Mouse (Mus musculus): Measurements from ENCODE around the gene Gm45208. TPM values are rescaled to one million over a fixed set of nuclear protein-coding genes. Genes with fewer than 3 reads are reported as not detected.
A peak's percentile ranks its signal among the peaks of the same experiment; 100 is the strongest.

Gm45208 gene
- not detected in 2 replicates for polyA plus RNA-seq (2015; fragmentation: Nextera tagmentation; extraction: Ambion mirVana)

DNA sequence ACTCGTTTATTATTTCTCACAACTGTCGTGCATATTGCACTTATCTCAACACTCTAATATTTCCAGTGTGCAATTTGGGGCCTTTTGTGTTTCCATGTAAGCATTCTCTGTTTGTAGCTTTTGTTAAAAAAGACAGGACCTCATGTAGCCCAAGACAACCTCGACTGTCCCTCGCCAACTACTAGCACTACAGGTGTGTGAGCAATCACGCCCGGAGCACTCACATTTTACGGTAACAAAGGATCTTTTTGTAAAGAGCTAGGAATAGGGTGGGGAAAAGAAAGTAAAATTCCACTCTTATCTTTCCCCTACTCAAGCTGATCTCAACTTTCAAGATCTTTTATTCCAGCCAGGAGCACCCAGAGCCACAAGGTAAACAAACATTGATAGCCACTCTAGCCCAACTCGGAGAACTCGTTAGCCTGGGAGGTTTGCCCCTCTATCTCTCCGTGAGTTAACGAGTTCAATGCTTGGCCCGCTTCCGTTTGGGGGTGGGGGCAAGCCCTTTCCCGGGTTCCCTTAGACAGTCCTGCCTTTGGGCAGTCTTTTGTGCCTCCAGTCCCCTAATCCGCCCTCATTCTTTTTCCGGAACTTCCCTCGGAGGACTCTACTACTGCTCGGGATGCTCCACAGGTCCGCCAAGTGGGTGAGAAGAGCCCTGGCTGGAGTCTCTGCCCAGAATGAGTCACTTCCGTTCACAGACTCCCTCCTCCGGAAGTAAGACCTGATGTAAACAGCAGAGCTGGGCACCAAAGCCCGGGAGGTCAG is at the start of gene Gm45208:
TSS of gene Gm45208 (plus strand) at position 732 of the 768 bp plus-strand sequence.
- peak within 1 kb of the TSS; percentile 52 for H3K4me3 ChIP-seq (replicated peaks)
- H3K4me1 ChIP-seq (replicated peaks) = no peaks in the 10 kb centered on the region
- peak within 1 kb of the TSS; percentile 51 for H3K9ac ChIP-seq
- peaks cover 2% of the 10 kb centered on the region; the same call in 1 of the 2 replicates for H3K36me3 ChIP-seq
- H3K9me3 ChIP-seq = no peaks in the 10 kb centered on the region
- H3K4me2 ChIP-seq (replicated peaks) = peak within 1 kb of the TSS; percentile 61
- no peaks in the 10 kb centered on the region for H3K27me3 ChIP-seq (replicated peaks)
- ATAC-seq = peak; percentile 96
- 19% methylated on average over 22 of the region's 22 CpGs for WGBS
- peak within 1 kb of the TSS; percentile 84 for H3K27ac ChIP-seq

DNA sequence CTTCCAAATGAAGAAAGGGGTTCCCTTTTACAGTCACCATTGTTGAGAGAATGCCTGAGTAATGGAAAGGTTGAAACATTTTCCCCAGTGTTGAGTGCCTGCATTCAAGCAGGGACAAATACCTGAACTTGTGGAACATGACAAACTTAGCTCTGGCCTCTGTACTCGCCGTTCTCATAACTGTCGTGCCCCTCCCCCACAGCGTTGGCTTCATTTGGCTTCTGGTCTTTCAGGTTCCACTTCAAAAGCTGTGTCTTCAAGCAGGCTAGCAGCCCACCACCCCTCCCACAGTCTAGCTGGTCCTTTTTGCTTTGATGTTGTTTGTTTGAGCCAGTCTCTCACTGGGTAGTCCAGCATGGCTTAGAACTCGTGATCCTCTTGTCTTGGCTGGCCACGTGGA is 49.3 kb upstream of the Gm45208 start:
- 42% methylated on average over 6 of the region's 6 CpGs for whole genome bisulfite sequencing
- no peaks in the 10 kb centered on the region for H3K4me1 ChIP-seq (replicated peaks)
- H3K9me3 ChIP-seq = no peaks in the 10 kb centered on the region
- no peak for ATAC-seq
- no peak overlapping the region for H3K4me3 ChIP-seq (replicated peaks)
- H3K27me3 ChIP-seq (replicated peaks) = no peaks in the 10 kb centered on the region
- no peak overlapping the region for H3K9ac ChIP-seq
- no peaks in the 10 kb centered on the region for H3K36me3 ChIP-seq
- H3K27ac ChIP-seq = no peak overlapping the region
- H3K4me2 ChIP-seq (replicated peaks) = no peak overlapping the region

DNA sequence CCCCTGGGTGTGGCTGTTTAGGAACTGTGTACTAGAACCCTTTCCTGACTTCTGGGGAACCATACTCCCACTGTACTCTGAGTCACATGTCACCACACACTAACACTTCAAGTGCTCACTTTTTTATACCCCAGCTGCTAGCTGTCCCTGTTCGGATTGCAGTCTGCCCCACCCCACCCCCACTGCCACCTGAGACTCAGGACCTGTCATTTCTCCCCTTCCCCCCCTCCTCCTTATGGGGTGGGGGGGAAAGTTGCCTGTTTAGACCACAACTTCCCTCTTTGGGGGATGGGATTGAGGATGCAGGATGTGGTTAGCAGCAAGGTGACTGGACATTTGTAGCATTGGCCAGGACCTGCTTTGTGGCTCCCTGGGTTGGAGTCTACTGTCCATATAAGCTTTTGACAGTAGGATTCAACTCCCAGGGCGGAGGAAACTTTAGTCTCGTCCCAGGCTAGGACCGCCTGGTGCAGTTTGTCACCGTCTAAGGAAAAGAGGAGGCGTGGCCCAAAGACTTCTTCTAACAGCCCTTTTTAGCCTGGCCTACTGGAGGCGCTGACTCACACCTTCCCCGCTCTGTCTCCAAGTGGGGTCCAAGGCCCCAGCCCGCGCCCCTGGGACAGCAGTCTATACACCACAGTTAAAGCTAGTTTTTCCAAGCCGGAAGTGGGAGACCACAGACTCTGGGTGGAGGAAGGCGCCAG is 48.3 kb upstream of the Gm45208 start:
- Histone ChIP-seq H3K4me2 (replicated peaks) (peak overlapping the region; percentile 58), H3K27ac (peak overlapping the region; percentile 66), H3K9me3 (no peaks in the 10 kb centered on the region), H3K9ac (0 out of 2 replicates have a peak overlapping the region, but pooled peaks have one; percentile 28), H3K36me3 (no peaks in the 10 kb centered on the region), H3K27me3 (replicated peaks) (no peaks in the 10 kb centered on the region), H3K4me3 (replicated peaks) (0 out of 2 replicates have a peak overlapping the region, but pooled peaks have one; percentile 28), H3K4me1 (replicated peaks) (no peaks in the 10 kb centered on the region)
- 33% methylated on average over 12 of the region's 12 CpGs for WGBS
- peak; percentile 27 for ATAC-seq

DNA sequence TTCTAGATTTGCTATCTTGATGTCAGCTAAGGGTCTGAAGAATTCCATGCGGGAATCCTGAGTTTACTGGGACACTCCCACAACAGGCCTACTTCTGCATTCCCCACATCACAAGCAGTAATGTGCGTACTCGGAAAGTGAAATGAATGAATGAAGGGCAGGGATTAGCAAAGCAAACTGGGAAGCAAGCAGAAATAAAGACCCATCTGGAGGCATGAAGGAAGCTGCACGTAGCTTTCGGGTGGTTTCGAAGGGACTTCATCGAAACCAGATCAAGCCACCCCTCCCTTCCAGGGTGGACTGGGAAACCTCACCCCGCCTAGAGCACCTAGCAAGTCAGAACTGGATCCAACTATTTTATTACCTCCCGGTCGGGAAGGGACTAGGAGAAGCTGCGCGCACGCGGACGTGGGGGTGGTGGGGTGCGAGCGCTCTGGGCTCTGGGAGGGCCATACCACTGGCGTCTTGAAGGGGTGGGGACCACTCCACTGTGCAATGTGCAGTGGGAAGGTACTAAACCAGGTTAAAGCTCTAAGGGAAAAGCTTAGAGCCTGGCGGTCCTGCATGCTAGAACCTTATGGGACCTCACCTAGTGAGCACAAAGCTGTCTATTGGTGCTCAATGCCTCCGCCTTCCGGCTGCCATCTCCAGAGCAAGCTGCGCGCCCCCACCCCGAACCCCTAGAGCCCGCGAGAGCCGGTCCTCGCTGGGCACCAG is 47.6 kb upstream of the Gm45208 start:
- H3K4me1 ChIP-seq (replicated peaks) = no peaks in the 10 kb centered on the region
- H3K27me3 ChIP-seq (replicated peaks) = no peaks in the 10 kb centered on the region
- WGBS = 27% methylated on average over 28 of the region's 28 CpGs
- no peaks in the 10 kb centered on the region for H3K36me3 ChIP-seq
- H3K9ac ChIP-seq = peak overlapping the region; percentile 28
- peak overlapping the region; percentile 58 for H3K4me2 ChIP-seq (replicated peaks)
- H3K9me3 ChIP-seq = no peaks in the 10 kb centered on the region
- peak overlapping the region; percentile 66 for H3K27ac ChIP-seq
- H3K4me3 ChIP-seq (replicated peaks) = peak overlapping the region; percentile 28
- peak; percentile 37 for ATAC-seq

DNA sequence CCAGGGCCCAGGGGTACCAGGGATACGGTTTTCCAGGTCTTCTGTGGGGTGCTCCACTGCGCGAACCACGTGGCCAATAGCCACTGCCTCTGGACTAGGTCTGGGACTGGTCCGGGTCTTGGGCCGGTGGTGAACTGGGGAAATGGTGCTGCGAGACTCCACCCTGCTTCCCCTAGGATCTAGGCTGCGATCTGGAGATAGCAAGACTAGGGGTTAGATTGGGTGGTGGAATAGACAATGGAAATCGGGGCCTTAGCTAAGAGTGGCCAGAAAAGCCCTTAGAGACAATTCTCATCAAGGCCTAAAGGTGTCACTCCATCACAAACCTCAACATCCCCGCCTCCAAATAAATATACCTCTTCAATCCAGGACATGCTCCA is 47.1 kb upstream of the Gm45208 start:
- Histone ChIP-seq H3K36me3 (no peaks in the 10 kb centered on the region), H3K4me3 (replicated peaks) (peak overlapping the region; percentile 28), H3K9me3 (no peaks in the 10 kb centered on the region), H3K9ac (peak overlapping the region; percentile 28), H3K4me2 (replicated peaks) (peak overlapping the region; percentile 58), H3K4me1 (replicated peaks) (no peaks in the 10 kb centered on the region), H3K27me3 (replicated peaks) (no peaks in the 10 kb centered on the region), H3K27ac (peak overlapping the region; percentile 66)
- peak; percentile 1; the same call in 1 of the 2 replicates for ATAC-seq
- 34% methylated on average over 10 of the region's 10 CpGs for WGBS

DNA sequence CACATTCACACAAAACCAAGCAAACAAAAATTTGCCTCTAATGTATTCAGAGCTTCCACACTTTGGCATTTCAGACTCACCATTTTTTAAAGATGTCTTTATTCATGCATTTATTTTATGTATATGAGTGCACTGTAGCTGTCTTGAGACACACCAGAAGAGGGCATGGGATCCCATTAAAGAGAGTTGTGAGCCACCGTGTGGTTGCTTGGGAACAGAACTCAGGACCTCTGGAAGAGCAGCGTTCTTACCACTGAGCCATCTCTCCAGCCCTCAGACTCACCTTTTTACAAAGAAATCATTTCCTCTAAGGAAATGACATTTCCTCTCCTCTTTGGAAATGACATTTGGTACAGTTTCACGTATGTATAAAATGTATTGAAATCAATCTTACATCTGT is 43.1 kb upstream of the Gm45208 start:
- no peak overlapping the region for H3K4me2 ChIP-seq (replicated peaks)
- H3K9me3 ChIP-seq = no peaks in the 10 kb centered on the region
- no peaks in the 10 kb centered on the region for H3K36me3 ChIP-seq
- H3K27ac ChIP-seq = no peak overlapping the region
- no peak overlapping the region for H3K4me3 ChIP-seq (replicated peaks)
- 42% methylated on average over 3 of the region's 3 CpGs for WGBS
- no peak overlapping the region for H3K9ac ChIP-seq
- no peaks in the 10 kb centered on the region for H3K27me3 ChIP-seq (replicated peaks)
- ATAC-seq = no peak
- no peaks in the 10 kb centered on the region for H3K4me1 ChIP-seq (replicated peaks)

DNA sequence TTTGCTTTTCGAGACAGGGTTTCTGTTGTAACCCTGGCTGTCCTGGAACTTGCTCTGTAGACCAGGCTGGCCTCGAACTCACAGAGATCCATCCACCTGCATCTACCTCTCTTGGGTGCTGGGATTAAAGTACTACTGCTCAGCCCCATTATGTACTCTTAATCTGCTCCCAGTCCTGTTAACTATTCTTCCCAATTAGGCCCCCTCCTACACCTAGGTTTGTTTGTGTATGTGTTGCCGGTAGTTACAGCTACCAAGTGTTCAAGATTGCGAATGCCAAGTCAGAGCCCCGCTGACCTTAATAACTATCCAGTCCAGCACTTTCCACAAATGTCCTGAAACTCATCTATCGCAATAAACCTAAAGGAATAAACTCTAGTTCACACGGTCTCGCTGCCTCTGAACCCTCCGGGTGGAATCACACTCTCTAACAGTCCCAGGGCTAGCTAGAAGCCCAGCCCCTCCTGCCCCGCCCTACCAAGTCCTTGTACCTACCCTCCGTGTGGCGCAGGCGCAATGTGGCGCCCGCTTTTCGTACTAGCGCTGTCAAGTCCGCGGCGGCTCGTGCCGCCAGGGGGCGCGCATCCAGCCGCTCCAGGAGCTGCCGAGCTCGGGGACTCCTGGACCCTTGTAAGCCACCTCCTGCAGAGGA is 42.5 kb upstream of the Gm45208 start:
- peak overlapping the region; percentile 64 for H3K4me2 ChIP-seq (replicated peaks)
- H3K27ac ChIP-seq = no peak overlapping the region
- peak overlapping the region; percentile 25 for H3K4me3 ChIP-seq (replicated peaks)
- H3K36me3 ChIP-seq = no peaks in the 10 kb centered on the region
- 15% methylated on average over 27 of the region's 27 CpGs for WGBS
- no peaks in the 10 kb centered on the region for H3K4me1 ChIP-seq (replicated peaks)
- H3K9me3 ChIP-seq = no peaks in the 10 kb centered on the region
- ATAC-seq = peak; percentile 96
- no peaks in the 10 kb centered on the region for H3K27me3 ChIP-seq (replicated peaks)
- 0 out of 2 replicates have a peak overlapping the region, but pooled peaks have one; percentile 26 for H3K9ac ChIP-seq

DNA sequence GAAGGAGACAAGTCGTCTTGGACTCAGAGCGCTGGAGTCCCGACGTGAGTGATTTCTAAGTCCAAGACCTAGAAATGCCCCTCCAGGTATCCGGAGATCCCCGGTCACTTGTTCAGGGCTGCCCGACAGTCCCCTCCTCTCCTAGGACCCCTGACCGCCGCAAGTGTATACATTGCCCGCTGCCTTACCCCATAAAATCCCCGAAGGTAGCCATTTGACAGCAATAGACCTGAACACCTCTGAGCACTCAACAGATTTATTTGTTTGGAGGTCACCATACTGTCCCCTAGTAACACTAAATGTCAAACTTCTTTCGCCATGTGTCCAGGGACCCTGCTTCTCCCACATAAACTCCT is 42.0 kb upstream of the Gm45208 start:
- WGBS = 23% methylated on average over 12 of the region's 12 CpGs
- no peak for ATAC-seq

DNA sequence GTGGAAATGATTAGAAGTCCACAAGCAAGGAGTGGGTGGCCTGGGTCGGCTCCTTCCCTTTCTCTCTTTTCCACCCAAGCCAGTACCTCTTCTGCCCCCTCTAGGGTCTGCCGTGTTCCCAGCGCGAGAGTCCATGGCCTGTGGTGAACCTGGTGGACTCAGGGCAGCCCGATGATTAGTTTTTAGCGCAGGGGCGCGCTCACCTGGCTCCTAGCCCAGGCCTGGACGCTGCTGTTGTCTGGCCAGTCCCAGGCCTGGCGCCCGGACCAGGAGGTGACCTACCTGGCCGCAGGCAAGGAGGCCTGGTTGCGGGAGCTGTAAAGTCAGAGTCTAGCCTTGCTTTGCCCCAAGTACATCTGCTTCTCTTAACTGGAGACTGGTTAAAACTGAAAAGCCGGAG is 41.2 kb upstream of the Gm45208 start, which contains the start of gene Magix:
TSS of gene Magix (minus strand) at position 388 of the 400 bp plus-strand sequence.
- no peak for ATAC-seq
- Histone ChIP-seq H3K9ac (0 out of 2 replicates have a peak within 1 kb of the TSS, but pooled peaks have one; percentile 26), H3K4me1 (replicated peaks) (no peaks in the 10 kb centered on the region), H3K9me3 (no peaks in the 10 kb centered on the region), H3K4me3 (replicated peaks) (peak within 1 kb of the TSS; percentile 25), H3K27me3 (replicated peaks) (no peaks in the 10 kb centered on the region), H3K4me2 (replicated peaks) (peak within 1 kb of the TSS; percentile 64), H3K27ac (no peak within 1 kb of the TSS), H3K36me3 (no peaks in the 10 kb centered on the region)
- WGBS = 63% methylated on average over 14 of the region's 14 CpGs

More for the DNA sequence above, 42.0 kb upstream of the Gm45208 start:
- Histone ChIP-seq H3K27ac (no peak overlapping the region), H3K27me3 (replicated peaks) (no peaks in the 10 kb centered on the region), H3K4me3 (replicated peaks) (peak overlapping the region; percentile 25), H3K4me2 (replicated peaks) (peak overlapping the region; percentile 64), H3K9ac (0 out of 2 replicates have a peak overlapping the region, but pooled peaks have one; percentile 26), H3K36me3 (no peaks in the 10 kb centered on the region), H3K9me3 (no peaks in the 10 kb centered on the region), H3K4me1 (replicated peaks) (no peaks in the 10 kb centered on the region)

DNA sequence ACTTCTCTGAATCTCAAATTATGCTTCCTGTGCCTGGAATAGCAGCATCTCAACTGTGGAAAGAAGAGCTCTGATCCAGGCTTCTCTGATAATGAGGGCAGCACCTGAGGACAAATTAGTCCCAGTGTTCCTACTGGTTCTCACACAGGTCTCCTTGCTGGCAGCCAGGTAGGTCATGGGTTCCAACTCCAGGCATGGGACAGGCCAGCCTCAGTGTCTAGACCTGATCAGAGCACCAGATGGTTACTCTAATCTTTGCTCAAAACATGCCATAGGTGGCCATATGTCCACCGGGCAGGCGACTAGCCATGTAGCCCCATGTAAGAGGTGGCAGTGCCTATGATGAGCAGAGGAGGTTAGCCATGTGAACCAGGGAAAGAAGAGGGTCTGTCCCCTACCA is 33.7 kb upstream of the Gm45208 start:
- H3K27me3 ChIP-seq (replicated peaks) = no peaks in the 10 kb centered on the region
- no peaks in the 10 kb centered on the region for H3K36me3 ChIP-seq
- 98% methylated on average over 2 of the region's 2 CpGs for WGBS
- no peaks in the 10 kb centered on the region for H3K4me1 ChIP-seq (replicated peaks)
- no peak overlapping the region for H3K27ac ChIP-seq
- no peak for ATAC-seq
- no peak overlapping the region for H3K9ac ChIP-seq
- H3K9me3 ChIP-seq = no peaks in the 10 kb centered on the region
- no peak overlapping the region for H3K4me2 ChIP-seq (replicated peaks)
- no peak overlapping the region for H3K4me3 ChIP-seq (replicated peaks)

DNA sequence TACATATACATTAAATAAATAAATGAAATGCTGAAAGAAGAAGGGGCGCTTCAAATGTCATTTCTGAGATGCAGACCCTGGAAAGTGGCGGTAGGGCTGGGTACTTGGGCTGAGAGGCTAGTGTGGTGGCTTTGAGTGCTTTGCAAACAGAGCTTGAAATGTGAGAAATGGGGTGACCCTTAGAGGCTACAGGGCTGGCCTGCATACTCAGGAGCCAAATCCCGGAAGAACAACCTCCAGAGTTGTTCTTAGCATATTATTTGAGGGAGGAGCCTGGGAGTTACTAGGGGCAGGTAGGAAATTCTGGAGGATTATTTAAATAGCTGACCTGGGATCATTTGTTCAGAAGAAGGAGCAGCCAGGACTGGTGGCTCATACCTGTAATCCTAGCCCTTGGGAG is 31.6 kb upstream of the Gm45208 start:
- no peak for ATAC-seq
- WGBS = 55% methylated on average over 3 of the region's 3 CpGs
- Histone ChIP-seq H3K9ac (no peak overlapping the region), H3K27me3 (replicated peaks) (no peaks in the 10 kb centered on the region), H3K9me3 (no peaks in the 10 kb centered on the region), H3K36me3 (no peaks in the 10 kb centered on the region), H3K4me1 (replicated peaks) (no peaks in the 10 kb centered on the region), H3K4me3 (replicated peaks) (no peak overlapping the region), H3K4me2 (replicated peaks) (no peak overlapping the region), H3K27ac (no peak overlapping the region)

Measured in intestine, embryonic 15.5 days (tissue).